Mouse (Mus musculus) liver, embryonic 14.5 days (tissue): Measurements from ENCODE around the gene Pcna.

ENCODE experiments used
- CTCF ChIP-seq: IDR thresholded peaks from 2 replicates; pipeline ENCODE4 v1.5.1; 2016; ENCODE audit warnings: antibody characterized with exemption, low read depth, control low read depth
- EP300 ChIP-seq: IDR thresholded peaks from 2 replicates; pipeline ENCODE4 v1.6.1; 2016; ENCODE audit warnings: antibody characterized with exemption, low read depth

GRCm38 (mm10) chr2:132260601-132261000 lies 7.5 kb upstream of the Pcna start:
- TF ChIP-seq CTCF (no peak), EP300 (no peak)
